Mouse (Mus musculus) regulatory T cell (primary cell): Measurements from ENCODE around the gene Qdpr.

ENCODE experiments used
- in situ Hi-C: fragments of 300-600 bp; cut with MboI, MseI; formaldehyde crosslinking; loops from one replicate; pipeline ENCODE4 v1.15.1; 2025; ENCODE audit warnings: high pct_unique_total_duplicates

Gene Qdpr

GRCm38 (mm10) chr5:45454456-45454855, 4.4 kb upstream of the Qdpr start:
- in situ Hi-C loops = loop anchor here (5.0 to 25.0 kb wide), 2 partner anchors 38 to 408 kb away; partner anchors contain the start of genes Lap3 and Lcorl

GRCm38 (mm10) chr5:45453451-45453850, 3.4 kb upstream of the Qdpr start, which contains the start of gene Clrn2:
Clrn2 (plus strand) TSS chr5:45453751.
- in situ Hi-C loops = loop anchor here (5.0 to 25.0 kb wide), 2 partner anchors 39 to 409 kb away; partner anchors contain the start of genes Lap3 and Lcorl

GRCm38 (mm10) chr5:45449206-45449605, 830 bp downstream of the Qdpr start:
- in situ Hi-C loops = loop anchor here (25.0 kb wide), 1 partner anchor 1287 kb away; no protein-coding TSS in a partner anchor

GRCm38 (mm10) chr5:45448676-45449075, 1.4 kb downstream of the Qdpr start:
- in situ Hi-C loops = loop anchor here (25.0 kb wide), 1 partner anchor 1286 kb away; no protein-coding TSS in a partner anchor

GRCm38 (mm10) chr5:45444130-45444832, 5.8 kb downstream of the Qdpr start:
- in situ Hi-C loops = loop anchor here (25.0 kb wide), 1 partner anchor 1282 kb away; no protein-coding TSS in a partner anchor

GRCm38 (mm10) chr5:45441745-45442144, 8.3 kb downstream of the Qdpr start:
- in situ Hi-C loops = loop anchor here (25.0 kb wide), 1 partner anchor 1279 kb away; no protein-coding TSS in a partner anchor

GRCm38 (mm10) chr5:45441124-45441523, 8.9 kb downstream of the Qdpr start:
- in situ Hi-C loops = loop anchor here (25.0 kb wide), 1 partner anchor 1279 kb away; no protein-coding TSS in a partner anchor

- in situ Hi-C loops = loop anchor here (25.0 kb wide), 1 partner anchor 1276 kb away; no protein-coding TSS in a partner anchor
Observed at GRCm38 (mm10) chr5:45438301-45438700, 11.7 kb downstream of the Qdpr start.

- in situ Hi-C loops = loop anchor here (25.0 kb wide), 1 partner anchor 1276 kb away; no protein-coding TSS in a partner anchor
Observed at GRCm38 (mm10) chr5:45437826-45438225, 12.2 kb downstream of the Qdpr start.

GRCm38 (mm10) chr5:45435967-45436950, 13.8 kb downstream of the Qdpr start:
- in situ Hi-C loops = loop anchor here (25.0 kb wide), 1 partner anchor 1274 kb away; no protein-coding TSS in a partner anchor

- in situ Hi-C loops = loop anchor here (25.0 kb wide), 1 partner anchor 1266 kb away; no protein-coding TSS in a partner anchor
Observed at GRCm38 (mm10) chr5:45427891-45428290, 22.1 kb downstream of the Qdpr start.

GRCm38 (mm10) chr5:45426416-45427034, 23.5 kb downstream of the Qdpr start:
- in situ Hi-C loops = loop anchor here (25.0 kb wide), 1 partner anchor 1264 kb away; no protein-coding TSS in a partner anchor

- in situ Hi-C loops = loop anchor here (25.0 kb wide), 1 partner anchor 1263 kb away; no protein-coding TSS in a partner anchor
Observed at GRCm38 (mm10) chr5:45425771-45426170, 24.3 kb downstream of the Qdpr start.

GRCm38 (mm10) chr5:45424021-45424886, 25.8 kb downstream of the Qdpr start:
- in situ Hi-C loops = no loop called here

- in situ Hi-C loops = no loop called here
Observed at GRCm38 (mm10) chr5:45421881-45422844, 27.9 kb downstream of the Qdpr start.

- in situ Hi-C loops = no loop called here
Observed at GRCm38 (mm10) chr5:45419841-45420638, 30.0 kb downstream of the Qdpr start.

- in situ Hi-C loops = no loop called here
Observed at GRCm38 (mm10) chr5:45417859-45418443, 32.1 kb downstream of the Qdpr start.
